27 mouse cellular contexts compared by ENCODE assay signal in genomic region chr12:101823161-101823560, GRCm38 (mm10). TPM values are rescaled to one million over a fixed set of nuclear protein-coding genes. Genes with fewer than 3 reads are reported as not detected.
"Had no signal": no experiment of that assay in that cellular context is flagged by ENCODE, and none has a peak within 500 bp of the region (broad histone marks: within the 10 kb centered on the region; RNA-seq: fewer than 3 reads in every experiment).

No protein-coding gene starts in this region.

- H3K9ac ChIP-seq: embryonic facial prominence, embryonic 12.5 days; embryonic facial prominence, embryonic 13.5 days; embryonic facial prominence, embryonic 15.5 days; forebrain, embryonic 12.5 days; forebrain, embryonic 13.5 days; forebrain, embryonic 15.5 days; forebrain, postnatal 0 days had no signal

- H3K27me3 ChIP-seq: embryonic facial prominence, embryonic 13.5 days had no signal

- H3K36me3 ChIP-seq: embryonic facial prominence, embryonic 10.5 days; embryonic facial prominence, embryonic 12.5 days; embryonic facial prominence, embryonic 13.5 days; embryonic facial prominence, embryonic 15.5 days; forebrain, embryonic 10.5 days; forebrain, embryonic 12.5 days; forebrain, embryonic 15.5 days had no signal

- H3K4me3 ChIP-seq: embryonic facial prominence, embryonic 10.5 days; embryonic facial prominence, embryonic 12.5 days; embryonic facial prominence, embryonic 13.5 days; embryonic facial prominence, embryonic 15.5 days; erythroblast, embryonic 14.5 days; forebrain, embryonic 10.5 days; forebrain, embryonic 12.5 days; forebrain, embryonic 13.5 days; forebrain, embryonic 15.5 days; gastrocnemius, adult 2 months had no signal

- DNase-seq: cerebellum, adult 2 months; cerebellum, adult 8-10 months; cerebellum, adult 9-10 months; cerebellum, adult 9-11 months; cerebellum, postnatal 10 days; cerebellum, postnatal 14 days; cerebellum, postnatal 25 days; cerebellum, postnatal 36 days; embryo, embryonic 11 days; forebrain, postnatal 0 days; gastrocnemius, adult 2 months; gastrocnemius, postnatal 10 days; gastrocnemius, postnatal 14 days; gastrocnemius, postnatal 25 days; gastrocnemius, postnatal 36 days; heart, adult 18-20 months had no signal

- H3K27ac ChIP-seq: embryonic facial prominence, embryonic 10.5 days; embryonic facial prominence, embryonic 12.5 days; embryonic facial prominence, embryonic 13.5 days; embryonic facial prominence, embryonic 15.5 days; forebrain, embryonic 10.5 days; forebrain, embryonic 12.5 days; forebrain, embryonic 13.5 days; forebrain, embryonic 15.5 days; gastrocnemius, adult 2 months had no signal

RNA-seq across cellular contexts. Expression of gene Fbln5, which starts 4.3 kb away (rescaled TPM):
- total RNA-seq: common myeloid progenitor, adult 5-6 weeks; granulocyte monocyte progenitor cell, adult 5-6 weeks had no signal
- polyA plus RNA-seq: erythroblast, embryonic 14.5 days had no signal
